Mouse (Mus musculus) lung, adult 2 months (tissue): ENCODE measurements at regions not wholly inside any gene's neighbourhood (a gene's known extent, or its start where the extent isn't known, plus 50 kb on each side); places are given as distances from the start of the nearest gene placed in this dataset.

ENCODE experiments used
- CTCF ChIP-seq: fragments of 200-500 bp; IDR thresholded peaks from 2 replicates; pipeline ENCODE4 v1.5.1; 2011; ENCODE audit warnings: mild to moderate bottlenecking, low read length, control low read depth; ENCODE audit not compliant: insufficient read depth
- POLR2A ChIP-seq: fragments of 200-500 bp; IDR thresholded peaks from 2 replicates; pipeline ENCODE4 v1.6.1; 2011; ENCODE audit warnings: low read depth, mild to moderate bottlenecking, control low read depth, low read length, borderline replicate concordance; ENCODE audit errors: extremely low read depth

GRCm38 (mm10) chr15:10816213-10816621, 101.8 kb upstream of the Rai14 start:
- TF ChIP-seq CTCF (no peak), POLR2A (no peak)
